Mouse (Mus musculus): ENCODE measurements around the gene Olfr889.
"Not testable (repeated sequence)": the region's sequence is repeated elsewhere in the genome, so short reads cannot be mapped to it uniquely, and the experiment has no call there.

The Olfr889 gene

DNA sequence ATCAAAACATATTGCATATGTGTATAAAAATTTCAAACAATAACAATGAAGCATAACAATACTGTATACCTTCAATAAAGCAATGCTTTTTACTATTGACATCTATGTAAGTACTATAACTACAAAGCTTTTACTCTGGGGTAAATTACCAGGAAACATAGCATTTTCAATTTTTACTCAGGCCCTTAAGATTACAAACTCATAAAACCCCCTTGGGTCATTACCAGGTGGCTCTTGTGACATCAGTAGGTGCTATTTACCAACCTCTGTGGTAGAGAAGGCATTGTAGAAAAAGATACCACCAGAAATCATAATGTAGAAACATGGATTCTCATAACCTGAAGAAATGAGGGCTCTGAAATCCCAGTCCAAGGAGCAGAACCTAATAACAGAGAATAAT lies at the start of gene Olfr889:
Gene Olfr889, plus strand, starts transcription at position 301 of the 400 bp plus-strand sequence.
- DNase-seq (ENCODE audit: low spot score in 2 of 2) = no peak

DNA sequence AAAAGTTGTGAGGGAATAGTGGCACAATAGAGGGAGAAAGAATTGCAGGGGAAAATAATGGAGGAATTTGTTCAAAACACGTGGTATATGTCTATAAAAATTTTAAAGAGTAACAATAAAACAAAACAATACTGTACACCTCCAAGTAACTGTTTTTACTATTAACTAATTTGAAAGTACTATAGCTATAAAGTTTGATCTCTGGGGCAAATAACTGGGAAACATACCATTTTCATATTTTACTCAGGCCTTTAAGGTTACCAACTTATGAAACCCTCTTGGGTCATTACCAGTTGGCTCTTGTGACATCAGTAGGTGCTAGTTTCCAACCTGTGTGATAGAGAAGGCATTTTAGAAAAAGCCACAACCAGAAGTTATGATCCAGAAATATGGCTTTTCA lies 31.2 kb upstream of the Olfr889 start, which contains the start of gene Olfr887:
Gene Olfr887, plus strand, starts transcription at position 301 of the 400 bp plus-strand sequence.
- DNase-seq (ENCODE audit: low spot score in 2 of 2) = no peak

DNA sequence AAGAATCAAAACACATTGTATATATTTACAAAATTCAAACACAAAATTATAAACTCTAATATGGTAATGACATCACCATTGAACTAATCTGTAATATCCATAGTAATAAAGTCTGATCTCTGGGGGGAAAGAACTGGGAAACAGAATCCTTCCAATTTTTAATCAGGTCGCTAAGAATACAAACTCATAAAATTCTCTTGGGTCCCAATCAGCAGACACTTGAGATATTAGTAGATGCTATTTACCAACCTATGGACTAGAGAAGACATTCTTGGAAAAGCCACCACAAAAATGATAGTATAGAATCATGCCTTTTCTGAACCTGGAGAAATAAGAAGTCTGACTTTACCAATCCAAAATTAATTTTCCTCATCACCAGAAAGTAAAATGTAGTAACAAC lies 7.2 kb upstream of the Olfr889 start, which contains the start of gene Olfr888:
Gene Olfr888, plus strand, starts transcription at position 301 of the 400 bp plus-strand sequence.
- no peak for DNase-seq (ENCODE audit: low spot score in 2 of 2)

DNA sequence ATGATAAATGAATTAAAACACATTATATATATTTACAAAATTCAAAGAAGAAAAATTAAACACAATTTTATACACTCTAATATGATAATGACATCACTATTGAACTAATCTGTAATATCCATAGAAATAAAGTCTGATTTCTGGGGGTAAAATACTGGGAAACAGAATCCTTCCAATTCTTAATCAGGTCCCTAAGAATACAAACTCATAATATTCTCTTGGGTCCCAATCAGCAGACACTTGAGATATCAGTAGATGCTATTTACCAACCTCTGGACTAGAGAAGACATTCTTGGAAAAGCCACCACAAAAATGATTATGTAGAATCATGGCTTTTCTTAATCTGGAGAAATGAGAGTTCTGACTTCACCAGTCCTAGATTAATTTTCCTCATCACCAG lies 27.2 kb downstream of the Olfr889 start, which contains the start of gene Olfr890:
Gene Olfr890, plus strand, starts transcription at position 301 of the 400 bp plus-strand sequence.
- no peak for DNase-seq (ENCODE audit: low spot score in 2 of 2)

DNA sequence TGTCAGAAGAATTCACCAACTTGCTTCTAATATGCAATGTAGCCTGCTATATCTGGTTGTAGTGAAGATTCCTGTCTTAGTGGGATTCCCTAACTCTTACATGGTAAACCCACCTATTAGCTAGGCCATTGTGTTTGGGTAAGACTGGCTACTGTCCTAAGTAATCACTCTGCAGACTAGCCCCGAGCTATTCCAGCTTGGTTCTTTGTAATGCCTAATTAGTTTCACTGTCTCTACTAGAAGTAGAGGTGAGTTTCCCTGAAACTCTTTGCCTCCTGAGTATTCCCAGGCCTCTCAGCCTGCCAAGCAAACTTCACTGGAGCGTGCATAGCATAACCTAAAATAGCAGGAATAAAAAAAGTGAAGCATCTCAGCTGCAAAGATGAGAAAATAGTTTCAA lies 53.3 kb downstream of the Olfr889 start:
- not testable (repeated sequence) for DNase-seq (ENCODE audit: low spot score in 2 of 2)

All from frontal cortex, postnatal 10 days (tissue).